Mouse (Mus musculus): ENCODE results near the gene Krtap3-2. TPM values are rescaled to one million over a fixed set of nuclear protein-coding genes. Genes with fewer than 3 reads are reported as not detected.

The Krtap3-2 gene
- not detected in 2 replicates for polyA plus RNA-seq (2012; rRNA removed; ENCODE audit: low replicate concordance)

DNA sequence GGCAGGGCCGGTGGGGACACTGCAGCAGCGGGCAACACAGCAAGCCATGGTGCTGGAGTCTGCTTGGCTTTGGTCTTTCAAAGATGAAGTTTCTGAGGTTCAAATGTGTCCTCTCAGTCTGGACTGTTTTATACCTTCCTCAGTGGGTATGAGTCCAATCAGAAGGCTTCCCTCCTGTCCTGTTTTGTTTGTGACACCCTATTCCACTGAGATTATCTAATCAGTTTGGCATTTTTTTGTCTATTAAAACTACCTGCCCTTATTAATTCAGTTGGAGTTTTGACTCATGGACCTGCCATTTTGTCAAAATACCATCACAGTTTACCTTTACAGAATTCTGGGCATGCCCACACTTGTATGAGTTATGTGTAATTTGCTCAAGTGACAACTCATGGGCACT, at the start of gene Krtap3-2:
Gene Krtap3-2, minus strand, starts transcription at position 101 of the 400 bp plus-strand sequence.

DNA sequence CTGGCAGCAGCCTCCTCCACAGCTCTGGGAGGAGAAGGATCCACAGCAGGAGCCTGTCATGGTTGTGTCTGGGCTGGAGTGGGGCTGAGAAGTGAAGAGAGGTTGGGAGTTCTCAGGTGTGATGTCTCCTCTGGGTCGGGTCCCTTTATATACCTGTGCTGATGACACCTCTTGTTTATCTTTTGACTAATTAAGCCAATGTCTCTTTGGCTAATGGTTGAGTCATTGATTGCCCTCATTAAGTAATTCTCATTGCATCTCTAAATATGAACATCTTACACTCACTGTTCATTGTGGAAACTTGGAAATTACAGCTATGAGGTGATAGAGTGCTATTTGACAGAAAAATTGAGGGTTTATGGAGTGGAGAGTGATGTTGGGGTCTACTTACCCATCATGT, 46.6 kb upstream of the Krtap3-2 start, which contains the start of gene Gm11938:
Gene Gm11938, minus strand, starts transcription at position 101 of the 400 bp plus-strand sequence.

DNA sequence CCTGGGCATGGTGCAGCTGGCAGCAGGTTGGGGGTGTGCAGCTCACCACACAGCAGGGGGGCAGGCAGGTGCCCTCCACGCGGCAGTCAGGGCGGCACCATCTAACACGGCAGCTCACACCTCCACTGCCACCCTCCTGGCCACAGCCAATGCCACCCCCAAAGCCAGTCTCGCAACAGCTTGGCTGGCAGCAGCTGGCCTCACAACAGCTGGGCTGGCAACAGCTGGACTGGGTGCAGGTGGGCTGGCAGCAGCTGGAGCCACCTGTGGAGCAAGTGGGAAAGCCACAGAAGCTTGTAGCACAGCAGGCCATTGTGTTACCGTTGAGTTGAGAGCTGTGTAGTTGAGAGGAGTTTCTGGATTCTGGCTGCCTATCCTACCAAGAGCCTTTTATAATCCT, 41.1 kb upstream of the Krtap3-2 start, which contains the start of gene Krtap9-3:
Gene Krtap9-3, minus strand, starts transcription at position 364 of the 400 bp plus-strand sequence.

DNA sequence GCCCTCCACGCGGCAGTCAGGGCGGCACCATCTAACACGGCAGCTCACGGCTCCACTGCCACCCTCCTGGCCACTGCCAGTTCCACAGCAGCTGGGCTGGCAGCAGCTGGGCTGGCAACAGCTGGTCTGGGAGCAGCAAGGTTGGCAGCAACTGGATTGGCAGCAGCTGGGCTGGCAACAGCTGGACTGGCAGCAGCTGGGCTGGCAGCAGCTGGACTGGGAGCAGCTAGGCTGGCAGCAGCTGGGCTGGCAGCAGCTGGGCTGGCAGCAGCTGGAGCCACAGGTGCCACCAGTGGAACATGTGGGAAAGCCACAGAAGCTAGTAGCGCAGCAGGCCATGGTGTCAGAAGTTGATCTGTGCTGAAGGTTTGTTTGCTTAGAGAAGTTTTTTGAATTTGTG, 34.3 kb upstream of the Krtap3-2 start, which contains the start of gene Krtap1-3:
Gene Krtap1-3, minus strand, starts transcription at position 359 of the 400 bp plus-strand sequence.

DNA sequence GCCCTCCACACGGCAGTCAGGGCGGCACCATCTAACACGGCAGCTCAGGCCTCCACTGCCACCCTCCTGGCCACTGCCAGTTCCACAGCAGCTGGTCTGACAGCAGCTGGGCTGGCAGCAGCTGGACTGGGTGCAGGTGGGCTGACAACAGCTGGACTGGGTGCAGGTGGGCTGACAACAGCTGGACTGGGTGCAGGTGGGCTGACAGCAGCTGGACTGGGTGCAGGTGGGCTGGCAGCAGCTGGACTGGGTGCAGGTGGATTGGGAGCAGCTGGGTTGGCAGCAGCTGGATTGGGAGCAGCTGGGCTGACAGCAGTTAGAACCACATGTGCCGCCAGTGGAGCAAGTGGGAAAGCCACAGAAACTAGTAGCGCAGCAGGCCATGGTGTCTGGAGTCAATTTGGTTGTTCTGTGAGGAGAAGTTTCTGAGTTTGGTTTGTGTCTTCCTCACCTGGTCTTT, 26.6 kb upstream of the Krtap3-2 start, which contains the start of gene Krtap1-4:
Gene Krtap1-4, minus strand, starts transcription at position 410 of the 460 bp plus-strand sequence.

DNA sequence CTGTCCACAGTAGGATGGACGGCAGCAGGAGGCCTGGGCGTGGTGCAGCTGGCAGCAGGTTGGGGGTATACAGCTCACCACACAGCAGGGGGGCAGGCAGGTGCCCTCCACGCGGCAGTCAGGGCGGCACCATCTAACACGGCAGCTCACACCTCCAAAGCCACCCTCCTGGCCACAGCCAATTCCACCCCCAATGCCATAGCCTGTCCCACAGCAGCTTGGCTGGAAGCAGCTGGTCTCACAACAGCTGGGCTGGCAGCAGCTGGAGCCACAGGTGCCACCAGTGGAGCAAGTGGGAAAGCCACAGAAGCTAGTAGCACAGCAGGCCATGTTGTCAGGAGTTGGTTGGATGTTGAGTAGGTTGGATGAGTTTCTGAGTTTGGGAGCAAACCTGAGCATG, 24.0 kb upstream of the Krtap3-2 start, which contains the start of gene Krtap1-5:
Gene Krtap1-5, minus strand, starts transcription at position 381 of the 400 bp plus-strand sequence.

DNA sequence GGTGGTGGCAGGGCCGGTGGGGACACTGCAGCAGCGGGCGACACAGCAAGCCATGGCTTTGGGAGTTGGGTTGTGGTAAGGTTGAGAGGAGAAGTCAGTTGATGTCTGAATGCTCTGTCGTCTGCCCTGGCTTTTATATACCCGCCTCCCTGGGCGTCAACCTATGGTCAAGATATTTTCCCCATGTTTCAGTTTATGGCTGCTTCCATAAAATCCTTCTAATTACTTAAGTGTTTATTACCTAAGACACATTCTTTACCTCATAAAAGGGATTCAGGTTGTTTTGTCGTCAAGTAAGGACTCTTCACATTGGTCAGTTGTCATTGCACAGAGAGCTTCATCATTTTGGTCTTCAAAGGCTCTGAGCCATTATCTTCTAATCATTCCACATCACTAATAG, 9.9 kb upstream of the Krtap3-2 start, which contains the start of gene Krtap3-1:
Gene Krtap3-1, minus strand, starts transcription at position 101 of the 400 bp plus-strand sequence.

DNA sequence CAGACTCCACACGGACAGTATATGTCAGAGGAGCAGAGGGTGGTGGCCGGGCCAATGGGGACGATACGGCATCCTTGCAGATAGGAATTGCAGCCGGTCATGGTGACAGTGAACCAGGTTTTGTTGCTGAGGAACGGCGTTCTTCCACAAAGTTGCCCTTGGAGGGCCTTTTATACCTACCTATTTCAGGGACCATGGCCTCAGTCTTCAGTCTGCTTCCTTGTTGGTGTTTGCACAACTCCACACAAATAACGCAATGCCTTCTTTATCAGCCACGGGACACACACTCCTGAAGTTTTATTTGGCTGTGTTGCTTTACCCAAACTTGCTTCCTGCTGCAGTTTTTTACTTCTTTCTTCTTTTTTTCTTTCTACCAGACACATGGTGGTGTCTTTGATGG, 2.7 kb upstream of the Krtap3-2 start, which contains the start of gene Gm11939:
Gene Gm11939, minus strand, starts transcription at position 101 of the 400 bp plus-strand sequence.

DNA sequence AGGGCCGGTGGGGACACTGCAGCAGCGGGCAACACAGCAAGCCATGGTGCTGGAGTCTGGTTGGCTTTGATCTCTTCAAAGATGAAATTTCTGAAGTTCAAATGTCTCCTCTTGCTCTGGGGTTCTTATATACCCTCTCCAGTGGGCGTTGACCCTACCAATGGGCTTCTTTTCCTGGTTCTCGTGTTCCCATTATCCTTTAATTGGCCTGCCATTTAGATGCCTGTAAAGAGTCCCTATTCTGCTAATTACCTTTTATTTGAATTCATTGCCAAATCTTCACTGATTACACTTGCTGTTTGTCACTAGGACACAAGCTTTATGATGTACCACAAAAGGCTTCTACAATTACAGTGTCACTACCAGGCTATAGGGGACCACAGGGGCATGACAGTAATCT, 5.9 kb downstream of the Krtap3-2 start, which contains the start of gene Krtap3-3:
Gene Krtap3-3, minus strand, starts transcription at position 101 of the 400 bp plus-strand sequence.

DNA sequence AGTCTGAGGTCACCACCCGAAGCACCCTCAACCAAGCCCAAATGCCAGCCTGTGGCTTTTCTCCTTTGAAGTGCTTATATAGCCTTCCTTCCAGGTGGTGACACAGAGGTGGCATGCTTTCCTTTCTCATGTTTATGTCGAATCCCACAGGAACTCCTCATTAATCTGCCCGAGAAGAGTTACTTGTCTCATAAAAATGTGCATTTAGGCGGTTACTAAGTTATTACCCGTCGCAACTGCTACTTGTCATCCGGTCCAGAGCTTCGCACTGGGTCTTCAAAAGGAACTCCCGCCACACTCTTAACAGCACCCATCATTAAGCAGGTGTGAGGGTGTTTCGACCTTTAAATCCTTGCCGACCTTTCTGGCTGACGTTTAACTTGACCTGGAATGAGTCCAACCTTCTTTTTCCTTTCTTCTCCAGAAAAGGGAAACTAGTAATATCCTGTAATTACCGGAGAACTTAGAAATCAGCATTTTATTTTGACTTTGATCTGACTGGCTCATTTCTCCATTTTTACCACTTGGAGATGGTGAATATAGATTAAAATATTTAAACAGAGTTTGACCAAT, 35.3 kb downstream of the Krtap3-2 start, which contains the start of gene Krt39:
Gene Krt39, minus strand, starts transcription at position 51 of the 573 bp plus-strand sequence.

Other genes starting within 250 kb of the Krtap3-2 start
- gene Krt25, start 233.9 kb downstream of the Krtap3-2 start, polyA plus RNA-seq (2012; rRNA removed; ENCODE audit: low replicate concordance) = not detected in 2 replicates
- gene Krt26, start 218.9 kb downstream of the Krtap3-2 start, polyA plus RNA-seq (2012; rRNA removed; ENCODE audit: low replicate concordance) = not detected in 2 replicates
- gene Krt27, start 205.7 kb downstream of the Krtap3-2 start, polyA plus RNA-seq (2012; rRNA removed; ENCODE audit: low replicate concordance) = not detected in 2 replicates
- 0.15 TPM in 1 of 2 replicates, not detected in the other for gene Krt28, start 181.9 kb downstream of the Krtap3-2 start, polyA plus RNA-seq (2012; rRNA removed; ENCODE audit: low replicate concordance)
- gene Krt10, start 167.5 kb downstream of the Krtap3-2 start, polyA plus RNA-seq (2012; rRNA removed; ENCODE audit: low replicate concordance) = 0.22 and 0.31 TPM in 2 replicates
- 2.3 and 5.4 TPM in 2 replicates for gene Krt12, start 134.6 kb downstream of the Krtap3-2 start, polyA plus RNA-seq (2012; rRNA removed; ENCODE audit: low replicate concordance)
- 90.1 and 382 TPM in 2 replicates for gene Krt20, start 118.7 kb downstream of the Krtap3-2 start, polyA plus RNA-seq (2012; rRNA removed; ENCODE audit: low replicate concordance)
- 2.5 and 23.6 TPM in 2 replicates for gene Krt23, start 63.7 kb downstream of the Krtap3-2 start, polyA plus RNA-seq (2012; rRNA removed; ENCODE audit: low replicate concordance)
- gene Krt39, start 35.5 kb downstream of the Krtap3-2 start, polyA plus RNA-seq (2012; rRNA removed; ENCODE audit: low replicate concordance) = not detected in 2 replicates
- not detected in 2 replicates for gene Krt40, start 13.7 kb downstream of the Krtap3-2 start, polyA plus RNA-seq (2012; rRNA removed; ENCODE audit: low replicate concordance)
- not detected in 2 replicates for gene Krtap3-3, start 6.0 kb downstream of the Krtap3-2 start, polyA plus RNA-seq (2012; rRNA removed; ENCODE audit: low replicate concordance)
- gene Gm11939, start 2.6 kb upstream of the Krtap3-2 start, polyA plus RNA-seq (2012; rRNA removed; ENCODE audit: low replicate concordance) = not detected in 2 replicates
- gene Krtap3-1, start 9.8 kb upstream of the Krtap3-2 start, polyA plus RNA-seq (2012; rRNA removed; ENCODE audit: low replicate concordance) = 0.21 TPM in 1 of 2 replicates, not detected in the other
- gene Krtap1-5, start 24.2 kb upstream of the Krtap3-2 start, polyA plus RNA-seq (2012; rRNA removed; ENCODE audit: low replicate concordance) = not detected in 2 replicates
- not detected in 2 replicates for gene Krtap1-4, start 26.8 kb upstream of the Krtap3-2 start, polyA plus RNA-seq (2012; rRNA removed; ENCODE audit: low replicate concordance)
- not detected in 2 replicates for gene Krtap1-3, start 34.5 kb upstream of the Krtap3-2 start, polyA plus RNA-seq (2012; rRNA removed; ENCODE audit: low replicate concordance)
- gene Krtap9-3, start 41.3 kb upstream of the Krtap3-2 start, polyA plus RNA-seq (2012; rRNA removed; ENCODE audit: low replicate concordance) = not detected in 2 replicates
- gene Gm11938, start 46.5 kb upstream of the Krtap3-2 start, polyA plus RNA-seq (2012; rRNA removed; ENCODE audit: low replicate concordance) = not detected in 2 replicates
- gene Gm11937, start 53.3 kb upstream of the Krtap3-2 start, polyA plus RNA-seq (2012; rRNA removed; ENCODE audit: low replicate concordance) = not detected in 2 replicates
- 0.27 TPM in 1 of 2 replicates, not detected in the other for gene Krtap2-4, start 58.0 kb upstream of the Krtap3-2 start, polyA plus RNA-seq (2012; rRNA removed; ENCODE audit: low replicate concordance)
- not detected in 2 replicates for gene Gm11562, start 63.6 kb upstream of the Krtap3-2 start, polyA plus RNA-seq (2012; rRNA removed; ENCODE audit: low replicate concordance)
- gene Krtap4-1, start 71.4 kb upstream of the Krtap3-2 start, polyA plus RNA-seq (2012; rRNA removed; ENCODE audit: low replicate concordance) = not detected in 2 replicates
- gene Krtap4-2, start 78.2 kb upstream of the Krtap3-2 start, polyA plus RNA-seq (2012; rRNA removed; ENCODE audit: low replicate concordance) = not detected in 2 replicates
- not detected in 2 replicates for gene Krtap4-7, start 87.2 kb upstream of the Krtap3-2 start, polyA plus RNA-seq (2012; rRNA removed; ENCODE audit: low replicate concordance)
- not detected in 2 replicates for gene Gm11555, start 93.4 kb upstream of the Krtap3-2 start, polyA plus RNA-seq (2012; rRNA removed; ENCODE audit: low replicate concordance)
- not detected in 2 replicates for gene Gm11563, start 102.1 kb upstream of the Krtap3-2 start, polyA plus RNA-seq (2012; rRNA removed; ENCODE audit: low replicate concordance)
- not detected in 2 replicates for gene Krtap4-6, start 109.1 kb upstream of the Krtap3-2 start, polyA plus RNA-seq (2012; rRNA removed; ENCODE audit: low replicate concordance)
- gene Gm14190, start 133.9 kb upstream of the Krtap3-2 start, polyA plus RNA-seq (2012; rRNA removed; ENCODE audit: low replicate concordance) = not detected in 2 replicates
- not detected in 2 replicates for gene Gm14180, start 177.4 kb upstream of the Krtap3-2 start, polyA plus RNA-seq (2012; rRNA removed; ENCODE audit: low replicate concordance)
- not detected in 2 replicates for gene Gm11595, start 216.1 kb upstream of the Krtap3-2 start, polyA plus RNA-seq (2012; rRNA removed; ENCODE audit: low replicate concordance)
- not detected in 2 replicates for gene Krtap4-8, start 223.9 kb upstream of the Krtap3-2 start, polyA plus RNA-seq (2012; rRNA removed; ENCODE audit: low replicate concordance)
- not detected in 2 replicates for gene Krtap4-9, start 228.3 kb upstream of the Krtap3-2 start, polyA plus RNA-seq (2012; rRNA removed; ENCODE audit: low replicate concordance)
- gene Gm11596, start 236.6 kb upstream of the Krtap3-2 start, polyA plus RNA-seq (2012; rRNA removed; ENCODE audit: low replicate concordance) = not detected in 2 replicates
- not detected in 2 replicates for gene Gm11569, start 242.1 kb upstream of the Krtap3-2 start, polyA plus RNA-seq (2012; rRNA removed; ENCODE audit: low replicate concordance)
- gene Gm11554, start 247.6 kb upstream of the Krtap3-2 start, polyA plus RNA-seq (2012; rRNA removed; ENCODE audit: low replicate concordance) = not detected in 2 replicates

All from duodenum, adult 2 months (tissue).